Mouse (Mus musculus) A20 (cell line): Measurements from ENCODE around the gene Asb11.
A peak's percentile ranks its signal among the peaks of the same experiment; 100 is the strongest.

ENCODE experiments used
- DNase-seq: peaks from one replicate; pipeline ENCODE4 v3.0.0-alpha.2; 2011; ENCODE audit warnings: low read depth, low spot score

The Asb11 gene

GRCm38 (mm10) chrX:164445601-164446000 lies 8.8 kb downstream of the Asb11 start:
- DNase-seq = no peak

GRCm38 (mm10) chrX:164446106-164446551 lies 9.3 kb downstream of the Asb11 start:
- DNase-seq = peak; percentile 7

GRCm38 (mm10) chrX:164446835-164447681 lies 10.3 kb downstream of the Asb11 start:
- DNase-seq = no peak

- no peak for DNase-seq
Measured at GRCm38 (mm10) chrX:164447682-164448071, 10.9 kb downstream of the Asb11 start.

GRCm38 (mm10) chrX:164449201-164449600 lies 12.4 kb downstream of the Asb11 start:
- DNase-seq = peak; percentile 49

GRCm38 (mm10) chrX:164459205-164459878 lies 22.5 kb downstream of the Asb11 start:
- no peak for DNase-seq

GRCm38 (mm10) chrX:164502258-164502657 lies 65.5 kb downstream of the Asb11 start:
- DNase-seq = no peak

GRCm38 (mm10) chrX:164505709-164506498 lies 69.1 kb downstream of the Asb11 start, which contains the start of gene Asb9:
Gene Asb9 (plus strand): TSS chrX:164506327.
- no peak for DNase-seq

GRCm38 (mm10) chrX:164507068-164507467 lies 70.3 kb downstream of the Asb11 start:
- DNase-seq = no peak

GRCm38 (mm10) chrX:164508728-164509127 lies 71.9 kb downstream of the Asb11 start:
- no peak for DNase-seq
